Mouse (Mus musculus): ENCODE measurements at regions not wholly inside any gene's neighbourhood (a gene's known extent, or its start where the extent isn't known, plus 50 kb on each side); places are given as distances from the start of the nearest gene placed in this dataset.

DNA sequence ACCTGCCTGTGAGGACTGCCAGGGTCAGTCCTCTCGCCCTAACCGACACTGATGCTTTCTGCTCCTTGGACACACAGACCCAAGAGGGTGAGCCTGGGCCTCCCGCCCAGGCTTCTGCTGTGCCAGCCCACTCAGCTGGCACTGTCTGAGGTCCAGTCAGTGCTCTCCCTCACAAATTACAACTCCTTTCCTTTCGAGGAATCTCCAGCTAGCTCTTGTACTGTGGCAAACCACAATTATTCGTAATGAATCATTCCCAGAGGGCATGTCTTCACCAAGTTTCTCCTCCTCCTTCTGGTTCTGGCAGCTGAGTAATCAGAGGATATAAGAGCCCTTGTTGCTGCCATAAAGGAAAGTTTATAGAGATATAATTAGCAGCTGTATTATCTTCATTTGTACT lies 155.2 kb downstream of the 9530068E07Rik start:
- no peak for DNase-seq

DNA sequence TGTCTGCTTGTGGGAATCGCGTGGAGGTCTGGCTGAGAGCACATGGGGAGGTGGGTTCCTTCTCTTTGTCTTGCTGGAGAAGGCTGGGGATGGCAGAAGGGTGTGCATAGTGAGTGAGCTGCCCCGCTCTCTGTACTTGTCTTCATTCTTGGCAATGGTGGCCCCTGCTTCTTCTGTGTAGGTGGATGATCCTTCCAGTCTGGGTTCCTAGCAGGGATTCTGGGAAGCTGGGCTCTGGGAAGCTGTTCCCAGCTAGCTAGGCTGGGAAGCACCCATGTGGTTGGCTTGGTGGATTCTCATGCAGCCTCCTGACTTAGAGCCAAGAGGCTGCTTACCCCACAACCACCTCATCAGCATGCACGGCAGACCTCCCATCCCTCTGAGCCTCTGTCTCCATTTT lies 156.6 kb downstream of the 9530068E07Rik start:
- DNase-seq = no peak

DNA sequence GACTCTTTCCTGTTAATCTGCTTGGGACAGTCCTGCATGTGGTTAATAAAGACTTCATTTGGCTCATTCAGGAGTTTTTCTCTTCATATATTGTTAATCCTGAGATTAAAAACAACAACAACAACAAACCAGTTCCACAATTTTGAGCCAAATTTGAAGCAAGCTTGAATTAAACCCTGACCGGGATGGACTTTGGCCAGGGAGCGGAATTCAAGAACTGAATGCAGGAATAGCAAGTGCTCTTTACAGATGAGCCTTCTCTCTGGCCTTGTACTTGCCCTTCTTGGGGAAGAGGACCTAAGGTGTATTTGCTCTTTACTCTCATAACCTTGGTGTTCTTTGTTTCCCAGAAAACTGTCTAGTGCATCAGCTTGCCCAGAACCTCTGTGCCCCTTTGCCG lies 161.6 kb downstream of the 9530068E07Rik start:
- no peak for DNase-seq

DNA sequence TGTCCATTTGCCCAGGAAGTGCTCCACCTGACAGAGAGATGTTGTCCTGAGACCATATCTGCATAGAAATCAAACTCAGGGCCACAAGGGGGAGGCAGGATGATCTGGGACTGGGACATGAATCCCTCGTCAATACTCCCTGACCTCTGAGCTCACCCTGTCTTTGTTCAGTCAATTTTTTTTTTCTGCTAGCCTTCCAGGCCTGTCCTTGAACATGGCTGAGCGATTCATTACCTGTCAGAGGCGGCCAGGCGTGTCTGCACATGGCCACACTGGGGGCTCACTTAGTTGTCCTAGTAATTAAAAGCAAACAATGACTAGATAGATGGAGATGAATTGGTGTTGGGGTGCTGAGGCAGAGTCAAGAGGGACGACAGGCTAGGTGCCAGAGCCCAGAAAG lies 162.6 kb downstream of the 9530068E07Rik start:
- no peak for DNase-seq

DNA sequence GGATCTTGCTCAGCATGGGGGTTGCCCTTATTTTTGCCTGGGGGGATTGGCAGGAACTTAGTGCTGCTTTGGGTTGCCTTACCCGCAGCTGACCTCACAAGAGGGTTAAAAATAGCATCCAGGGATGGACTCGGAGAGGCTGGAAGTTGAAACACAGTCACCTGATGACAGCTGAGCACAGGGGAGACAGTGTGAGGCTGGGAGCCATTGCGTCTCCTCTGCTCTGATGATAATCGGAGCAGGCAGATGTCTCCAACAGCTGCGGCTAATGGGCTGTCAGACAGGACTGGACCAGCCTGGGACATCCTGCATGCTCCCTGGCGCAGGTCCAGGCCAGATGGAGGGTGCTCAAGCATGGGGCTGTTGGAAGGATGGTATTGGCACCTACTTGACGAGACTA lies 165.1 kb downstream of the 9530068E07Rik start:
- DNase-seq = peak; percentile 11

DNA sequence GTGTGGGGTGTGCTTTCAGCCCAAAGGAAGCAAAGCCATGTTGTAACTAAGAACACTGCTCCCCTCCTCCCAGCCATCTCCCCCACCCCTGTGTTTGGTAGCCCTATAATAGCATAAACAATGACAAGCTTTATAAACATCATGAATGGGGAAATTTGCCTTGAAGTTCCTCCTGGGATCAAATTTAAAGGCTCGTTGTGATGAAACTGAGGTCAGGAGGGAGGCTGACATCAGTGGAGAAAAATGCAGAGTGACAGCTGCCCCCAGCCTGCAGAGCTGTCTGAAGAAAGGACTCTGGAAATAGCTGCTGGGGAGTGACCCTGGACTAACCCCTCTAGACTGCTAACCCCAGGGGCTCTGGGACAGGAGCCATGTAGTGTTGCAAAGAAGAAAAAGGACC lies 169.2 kb downstream of the 9530068E07Rik start:
- DNase-seq = peak; percentile 32

DNA sequence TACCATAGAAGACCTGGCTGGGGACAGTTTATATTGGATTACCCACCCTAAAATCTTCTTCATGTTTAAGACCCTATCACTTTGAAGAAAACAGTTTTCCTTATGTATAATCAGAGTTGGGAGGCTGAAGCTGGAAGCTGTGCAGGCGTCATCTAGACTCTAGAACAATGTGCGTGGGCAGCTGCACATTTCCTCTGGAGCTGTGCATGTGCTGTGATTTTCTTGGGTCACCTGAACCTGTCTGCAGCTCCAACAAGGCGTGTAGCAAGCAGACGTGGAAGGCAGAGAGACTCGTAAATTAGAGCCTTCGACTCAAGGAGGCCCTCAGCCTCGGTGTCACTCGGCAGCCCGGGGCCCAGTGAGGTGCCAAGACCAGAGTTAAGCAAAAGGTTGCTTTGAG lies 169.8 kb downstream of the 9530068E07Rik start:
- no peak for DNase-seq

DNA sequence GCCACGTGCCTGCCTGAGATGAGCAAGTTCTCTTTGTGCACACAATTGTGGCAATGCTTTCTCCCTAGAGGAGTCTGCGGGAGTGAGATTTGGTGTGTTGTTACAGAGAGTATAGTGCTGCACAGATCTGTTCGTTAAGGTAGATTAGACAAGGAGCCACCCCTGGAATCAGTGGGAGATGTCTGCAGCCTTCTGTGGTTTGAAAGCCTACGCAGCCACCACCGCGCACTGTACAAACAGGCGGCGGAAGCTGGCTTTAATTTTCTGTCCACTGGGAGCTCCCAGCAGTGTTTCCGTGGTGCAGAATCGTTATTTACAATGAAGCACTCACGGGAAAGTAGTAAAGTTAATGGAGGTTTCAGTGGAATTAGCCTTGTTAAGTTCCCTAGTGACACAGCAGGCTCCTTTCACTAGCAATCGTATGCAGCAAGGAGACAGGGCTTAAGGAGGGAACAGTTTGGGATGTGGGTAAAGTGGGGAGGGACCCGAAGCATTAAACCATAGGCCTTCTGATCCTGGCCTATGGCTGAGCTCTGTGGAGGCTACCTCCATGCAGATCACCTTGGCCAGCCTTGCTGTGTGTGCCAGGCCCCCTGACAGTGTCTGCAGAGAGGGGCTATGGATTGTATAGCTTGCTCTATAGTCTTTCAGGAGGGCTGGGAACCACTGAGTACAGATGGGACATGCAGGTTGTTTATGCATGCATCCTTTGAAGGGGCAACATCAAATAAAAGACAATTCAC lies 171.9 kb downstream of the 9530068E07Rik start:
- no peak for DNase-seq

DNA sequence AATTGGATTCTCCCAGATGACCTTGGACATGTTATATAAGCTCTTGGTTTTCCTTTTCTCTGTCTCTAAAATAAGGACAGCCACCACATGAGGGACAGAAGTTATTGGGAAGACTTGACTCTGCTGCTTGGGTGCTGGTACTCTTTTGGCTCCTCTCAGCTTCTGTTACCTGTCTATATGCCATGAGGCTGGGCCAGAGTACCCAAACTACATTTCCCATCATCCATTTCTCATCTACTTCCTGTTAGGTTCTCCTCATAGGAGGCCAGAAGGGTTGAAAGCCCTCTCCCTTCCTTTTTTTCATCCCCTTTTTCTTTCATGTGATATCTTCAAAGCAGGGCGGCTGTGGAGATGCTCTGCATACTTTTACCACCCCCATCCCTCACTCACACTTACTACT lies 172.6 kb downstream of the 9530068E07Rik start:
- DNase-seq = no peak

DNA sequence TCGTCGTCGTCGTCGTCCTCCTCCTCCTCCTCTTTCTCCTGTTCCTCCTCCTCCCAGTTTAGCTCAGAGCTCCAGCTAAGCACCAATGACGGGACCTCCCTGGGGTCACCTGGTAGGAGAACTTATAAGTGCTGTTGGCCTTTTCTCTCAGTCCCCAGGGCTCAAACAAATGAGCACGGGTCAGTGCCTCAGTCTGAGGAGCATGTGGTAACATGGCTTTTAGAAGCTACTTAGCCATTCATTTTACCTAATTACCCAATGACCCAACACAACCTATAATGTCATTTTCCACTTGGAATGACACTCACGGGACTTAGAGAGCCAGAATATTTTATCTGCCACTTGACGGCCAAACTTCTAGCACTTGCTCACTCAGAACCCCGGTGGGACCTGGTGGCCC lies 173.5 kb downstream of the 9530068E07Rik start:
- DNase-seq = no peak

DNA sequence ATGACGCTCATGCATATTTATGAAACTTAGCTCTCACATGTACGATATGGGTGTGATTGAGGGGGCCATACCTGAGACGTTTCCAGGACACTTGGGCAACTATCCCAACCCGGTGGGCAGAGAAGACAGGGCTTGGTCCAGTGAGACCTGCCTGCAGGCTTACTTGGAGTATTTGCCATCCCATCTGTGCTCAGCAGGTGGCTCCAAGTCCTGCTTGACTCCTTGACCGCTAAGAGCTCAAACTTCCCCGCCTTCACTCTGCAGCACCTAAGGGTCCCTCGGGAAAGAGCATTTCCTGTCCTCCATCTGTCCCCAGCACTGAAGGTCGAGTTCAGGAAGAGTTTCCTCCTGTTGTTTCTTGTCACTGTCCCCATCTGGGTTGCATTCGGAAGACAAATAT lies 182.2 kb downstream of the 9530068E07Rik start:
- DNase-seq = no peak

DNA sequence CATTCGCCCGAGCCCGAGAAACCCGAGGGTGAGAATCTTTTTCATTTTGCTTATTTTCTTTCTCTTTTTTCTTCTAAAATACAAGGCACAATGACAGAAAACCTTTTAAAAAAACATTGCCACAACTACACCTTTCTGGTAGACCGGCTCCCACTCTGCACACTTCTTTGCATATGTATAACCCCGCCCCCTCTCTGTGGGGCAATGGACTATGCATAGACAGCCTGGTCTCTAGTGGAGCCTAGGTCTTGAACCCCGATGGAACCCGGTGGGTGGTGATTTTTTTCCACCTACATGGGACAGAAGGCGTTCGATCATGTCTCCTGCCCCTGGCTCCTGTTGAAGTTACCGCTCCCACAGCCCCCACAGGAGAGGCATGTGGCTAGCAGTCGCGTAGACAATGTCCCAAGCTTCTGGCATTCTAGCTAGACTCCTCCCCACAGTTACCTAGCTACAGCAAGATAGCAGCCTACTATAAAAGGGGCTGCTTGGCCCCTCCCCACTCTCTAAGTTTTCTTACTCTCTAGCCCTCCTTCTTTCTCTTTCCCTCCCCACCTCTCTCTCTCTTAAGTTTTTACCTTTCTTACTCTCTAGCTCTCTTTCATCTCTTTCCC lies 183.6 kb downstream of the 9530068E07Rik start:
- no peak for DNase-seq

DNA sequence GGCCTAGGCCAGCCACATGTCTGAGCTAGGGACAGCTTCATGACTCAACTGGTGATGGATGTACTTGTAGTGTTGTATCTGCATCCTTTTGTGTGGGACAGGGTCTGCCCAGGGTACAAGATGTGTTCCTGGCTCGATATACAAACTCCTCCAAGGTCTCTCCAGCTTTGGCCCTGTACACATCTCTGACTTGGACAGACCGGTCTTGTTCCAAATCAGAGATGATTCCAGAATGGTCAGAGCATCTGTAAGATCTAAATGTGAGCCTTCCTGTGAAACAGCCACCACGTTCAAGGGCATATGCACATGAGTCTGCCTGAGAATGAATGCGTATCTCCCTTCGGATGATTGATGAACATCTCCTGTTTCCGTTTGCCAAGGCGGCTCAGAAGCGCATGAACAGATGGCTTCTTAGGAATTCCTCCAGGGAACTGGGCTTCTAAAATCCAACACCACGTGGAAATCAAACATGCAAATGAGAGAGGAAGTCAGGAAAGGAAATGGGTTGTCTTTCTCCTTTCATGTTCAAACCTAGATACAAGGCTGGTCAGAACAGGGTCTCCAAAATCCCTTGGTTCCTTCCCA lies 172.7 kb upstream of the Fstl4 start:
- DNase-seq = no peak

DNA sequence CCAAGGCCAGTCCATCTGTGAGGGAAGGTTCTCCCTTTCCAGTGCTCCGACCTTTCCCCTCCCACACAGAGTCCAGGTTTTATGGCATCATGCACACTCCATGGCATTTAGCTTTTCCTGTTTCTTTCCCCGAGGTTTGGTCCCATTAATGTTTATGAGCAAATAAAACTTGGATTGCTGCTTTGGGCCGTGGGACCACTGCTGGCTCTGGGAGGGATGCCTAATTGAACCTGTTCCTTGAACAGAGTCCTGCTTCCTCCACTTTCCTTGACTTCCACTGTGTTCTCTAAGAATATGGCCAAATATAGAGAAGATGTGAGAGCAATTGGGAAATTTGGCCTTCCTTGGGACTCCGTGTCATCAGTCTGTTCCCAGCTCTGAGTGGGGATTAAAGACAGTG lies 170.3 kb upstream of the Fstl4 start:
- DNase-seq = no peak

DNA sequence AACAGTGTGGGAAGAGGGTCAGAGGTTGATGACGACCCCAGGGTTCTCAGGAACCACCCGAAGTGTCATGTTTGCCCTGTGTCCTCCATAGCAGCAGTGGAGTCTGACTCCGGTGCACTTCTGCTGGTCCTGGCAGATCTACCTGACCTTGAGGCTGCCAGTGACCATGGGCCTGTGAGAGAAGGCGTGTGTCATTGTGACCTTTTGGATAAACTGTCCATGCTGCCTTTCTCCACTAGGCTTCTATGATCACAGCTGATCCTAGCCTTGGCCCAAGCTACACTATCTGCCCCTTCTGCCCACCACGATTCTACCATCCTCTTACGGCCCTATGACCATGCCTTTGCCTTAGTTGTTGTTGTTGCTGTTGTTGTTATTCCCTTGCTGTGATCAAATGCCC lies 163.2 kb upstream of the Fstl4 start:
- DNase-seq = no peak

DNA sequence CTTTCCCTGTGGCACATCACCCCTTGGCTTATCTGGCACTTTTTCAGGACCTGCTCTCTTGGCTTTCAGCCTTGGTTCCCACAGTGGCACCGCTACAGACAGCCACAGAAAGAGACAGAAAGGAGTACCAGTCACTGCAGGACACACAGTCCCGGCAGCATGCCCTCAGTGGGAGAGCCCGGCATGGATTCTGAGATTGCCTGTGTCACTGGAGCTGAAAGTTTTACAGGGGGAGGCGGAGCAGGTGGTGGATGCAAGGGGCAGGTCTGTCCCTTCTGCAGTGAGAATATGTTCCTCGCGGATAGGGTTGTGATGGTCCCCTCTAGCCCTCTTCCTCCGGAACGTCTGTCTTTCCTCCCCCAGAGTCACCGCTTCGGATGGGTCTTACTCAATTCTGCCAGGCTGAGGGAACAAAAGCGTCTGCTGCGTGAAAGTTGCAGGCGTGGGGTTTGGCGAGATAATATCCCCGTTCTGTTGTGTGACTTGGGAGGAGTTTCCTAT lies 162.3 kb upstream of the Fstl4 start:
- no peak for DNase-seq

DNA sequence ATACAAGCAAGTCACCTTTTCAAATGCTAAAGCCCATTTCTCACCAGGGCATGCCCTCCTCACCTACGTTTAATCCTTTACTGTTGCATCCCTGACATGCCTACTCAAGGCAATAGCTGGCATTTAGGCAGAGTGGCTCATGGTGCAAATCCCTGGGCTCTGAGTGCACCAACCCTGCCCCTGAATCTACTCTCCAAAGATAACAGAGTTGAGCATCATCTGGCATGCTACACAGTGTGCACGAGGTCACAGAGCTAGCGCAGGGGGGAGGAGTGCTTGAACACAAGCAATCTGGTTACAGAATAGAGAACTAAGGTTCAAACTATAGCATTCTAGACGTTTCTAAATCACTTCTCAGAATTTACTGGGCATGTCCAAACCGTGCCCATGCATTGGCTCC lies 161.6 kb upstream of the Fstl4 start:
- DNase-seq = no peak

DNA sequence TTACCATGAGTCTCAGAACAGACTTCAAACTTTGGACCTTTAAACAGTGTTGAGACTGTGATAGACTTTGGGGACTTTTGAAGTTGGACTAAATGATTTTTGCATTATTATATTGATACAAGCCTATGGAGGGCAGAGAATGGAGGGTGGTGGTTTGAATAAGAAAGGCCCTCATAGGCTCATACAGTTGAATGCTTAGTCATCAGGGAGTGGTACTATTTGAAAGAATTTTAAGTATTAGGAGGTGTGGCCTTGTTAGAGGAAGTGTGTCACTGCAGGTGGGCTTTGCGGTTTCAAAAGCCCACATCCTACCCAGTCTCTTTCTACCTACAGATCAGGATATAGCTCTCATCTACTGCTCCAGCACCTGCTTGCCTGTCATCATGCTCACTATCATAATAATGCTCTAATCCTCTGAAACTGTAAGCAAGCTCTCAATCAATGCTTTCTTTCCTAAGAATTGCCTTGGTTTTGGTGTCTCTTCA lies 153.7 kb upstream of the Fstl4 start:
- DNase-seq = no peak

DNA sequence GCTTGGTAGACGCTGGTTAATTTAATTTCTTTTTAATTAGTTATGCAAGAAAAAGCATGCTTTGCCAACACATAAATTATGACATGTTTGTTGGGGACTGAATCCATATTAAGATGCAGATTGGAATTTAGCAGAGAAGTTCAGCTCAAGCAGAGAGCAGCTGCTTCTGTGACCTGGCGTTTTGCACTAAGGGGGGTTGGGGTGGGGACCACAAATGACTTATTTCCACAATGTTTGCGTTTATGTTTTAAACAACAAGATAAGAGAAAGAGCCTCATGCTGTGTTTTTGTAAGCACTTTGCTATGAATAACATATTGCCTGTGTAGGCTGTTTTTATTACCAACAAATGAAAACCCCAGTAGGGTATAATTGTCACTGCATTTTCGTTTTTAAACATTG lies 148.8 kb upstream of the Fstl4 start:
- no peak for DNase-seq

DNA sequence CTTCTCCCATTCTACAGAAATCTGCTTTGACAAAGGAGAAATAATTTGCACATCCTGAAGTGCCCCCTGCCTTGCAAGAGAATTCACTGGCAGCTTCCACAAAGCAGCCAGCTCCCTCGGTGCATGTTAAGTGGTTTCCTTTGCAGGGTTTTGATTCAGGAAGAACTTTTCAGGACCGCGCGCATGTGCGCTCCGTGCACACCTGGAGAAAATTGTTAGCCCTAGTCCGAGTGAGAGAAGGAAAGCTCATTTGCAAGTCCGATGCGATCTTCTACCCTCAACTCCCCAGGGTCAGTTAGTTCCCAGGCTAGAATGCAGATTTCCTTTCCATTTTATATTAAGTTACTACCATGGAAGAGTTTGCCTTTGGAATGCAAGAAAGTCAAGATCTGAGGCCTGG lies 145.8 kb upstream of the Fstl4 start:
- DNase-seq = no peak

DNA sequence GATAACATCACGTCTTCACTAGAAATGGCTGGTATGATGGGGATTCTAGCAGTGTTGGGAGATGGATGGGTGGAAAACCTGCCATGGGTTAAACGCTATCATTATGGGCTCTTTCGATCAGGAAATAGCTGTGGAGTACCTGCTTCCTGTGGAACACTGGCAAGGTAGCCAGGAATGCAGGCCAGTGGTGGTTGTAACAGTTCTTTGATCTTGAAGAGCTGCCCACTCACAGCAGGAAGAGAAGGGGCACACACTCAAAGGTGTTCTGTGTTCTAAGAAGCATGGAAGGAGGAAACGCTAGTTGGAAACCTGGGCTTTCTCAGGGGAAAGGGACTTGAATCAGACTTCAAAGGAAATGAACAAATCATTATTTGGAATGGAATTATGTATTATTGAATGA lies 141.6 kb upstream of the Fstl4 start:
- DNase-seq = no peak

DNA sequence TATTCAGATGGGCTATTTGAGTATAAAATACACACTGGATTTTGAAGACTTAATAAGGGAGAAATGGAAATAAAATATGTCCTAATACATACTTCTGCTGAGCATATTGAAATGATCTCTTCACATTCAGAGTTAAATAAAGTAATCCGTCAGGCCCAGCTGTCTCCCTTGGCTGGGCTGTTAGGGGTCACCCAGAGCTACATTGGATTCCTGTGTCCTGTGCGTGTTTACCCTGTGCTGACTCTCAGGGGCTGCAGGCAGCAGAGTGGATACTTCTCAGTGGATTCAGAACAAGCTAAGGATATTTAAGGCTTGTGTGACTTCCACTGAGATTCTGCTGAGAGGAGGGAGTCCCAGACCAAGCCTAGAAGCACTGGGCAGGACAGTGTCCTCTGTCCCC lies 135.6 kb upstream of the Fstl4 start:
- DNase-seq = no peak

DNA sequence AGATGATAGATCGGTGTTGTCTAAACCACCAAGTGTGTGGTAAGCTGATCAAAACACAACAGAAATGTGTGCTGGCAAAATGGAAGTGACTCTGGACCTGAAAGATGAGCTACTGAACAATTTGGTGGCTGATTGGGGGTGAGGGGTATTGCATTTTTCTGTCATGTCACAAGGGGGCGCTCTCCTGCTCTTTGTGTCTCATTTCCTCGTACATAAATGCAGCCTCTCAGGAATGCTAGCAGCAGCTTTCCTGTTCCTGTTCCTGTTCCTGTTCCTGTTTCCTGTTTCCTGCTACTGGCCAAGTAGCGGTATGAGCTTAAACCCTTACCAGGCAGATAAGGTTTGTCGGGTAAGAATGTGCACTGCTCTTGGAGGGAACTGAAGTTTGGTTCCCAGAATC lies 134.7 kb upstream of the Fstl4 start:
- DNase-seq = no peak

DNA sequence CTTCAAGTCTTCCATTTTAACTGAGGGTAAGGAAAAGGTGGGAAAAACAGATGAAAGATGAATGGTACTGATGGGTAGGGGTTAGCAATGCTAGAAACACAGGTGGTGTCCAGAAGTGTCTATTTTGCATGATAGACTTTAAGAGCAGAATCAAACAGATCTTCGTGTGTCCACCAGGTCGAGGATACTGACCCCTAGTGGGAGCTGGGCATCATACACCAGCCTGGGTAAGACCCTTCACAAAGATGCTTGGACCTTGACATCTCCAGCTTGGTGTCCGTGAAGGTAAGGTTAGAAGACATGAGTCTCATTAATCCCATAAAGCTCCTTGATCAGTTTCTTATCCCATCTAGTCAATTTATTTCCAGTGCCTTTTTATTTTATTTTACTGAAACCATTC lies 132.9 kb upstream of the Fstl4 start:
- no peak for DNase-seq

Data from kidney, postnatal 14 days (tissue).